ENCODE assay signal across 14 mouse cellular contexts in the genomic region with DNA sequence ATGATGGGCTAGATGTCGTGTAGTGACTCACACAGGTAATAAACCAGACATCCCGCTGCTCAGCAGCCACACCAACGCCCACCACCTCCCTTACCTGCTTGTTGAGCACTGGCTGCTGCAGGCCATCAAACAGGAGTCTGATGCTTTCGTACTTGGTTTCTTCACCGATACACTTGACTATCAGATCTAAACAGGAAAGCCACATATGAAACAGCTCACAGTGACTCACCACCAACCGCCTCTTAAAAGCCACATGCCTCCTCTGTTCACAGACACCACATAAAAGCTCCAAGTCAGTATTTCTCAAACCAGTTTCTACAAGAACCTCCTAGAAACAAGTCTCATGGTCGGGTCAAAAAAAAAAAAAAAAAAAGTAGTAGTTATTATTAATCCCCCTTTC. TPM values are rescaled to one million over a fixed set of nuclear protein-coding genes. Genes with fewer than 3 reads are reported as not detected.
DNase-seq lines count a peak whose midpoint lies in the region.
"Had no signal": no experiment of that assay in that cellular context is flagged by ENCODE, and none has a peak within 500 bp of the region (broad histone marks: within the 10 kb centered on the region; RNA-seq: fewer than 3 reads in every experiment).

No protein-coding gene starts in this region.

- peak; percentile 6 for DNase-seq in lung, postnatal 36 days
- no peak for DNase-seq in lung, adult 18-20 months
- DNase-seq in c-Kit-positive CD71-negative TER-119-negative erythroid progenitor cells, embryonic 14.5 days (ENCODE audit: low read depth), result peak; percentile 52
- peak; percentile 36 to 52 for DNase-seq in thymus, postnatal 36 days
- DNase-seq in adipocyte (ENCODE audit: low spot score), result no peak
- DNase-seq in left cerebral cortex, adult 8-10 months (ENCODE audit: low spot score in 2 of 2), result no peak
- no peak for DNase-seq in neural tube, embryonic 10.5 days (ENCODE audit: extremely low spot score, low spot score)
- DNase-seq: cerebellum, adult 9-10 months; kidney, postnatal 25 days had no signal

- H3K4me3 ChIP-seq in megakaryocyte, embryonic 14.5 days (replicated peaks), result peak overlapping the region; percentile 93
- H3K4me3 ChIP-seq: embryonic facial prominence, embryonic 15.5 days; heart, embryonic 10.5 days; hindbrain, embryonic 15.5 days; neural tube, embryonic 15.5 days had no signal

- H3K27me3 ChIP-seq in megakaryocyte, embryonic 14.5 days (replicated peaks), result no peaks in the 10 kb centered on the region
- H3K27me3 ChIP-seq: embryonic facial prominence, embryonic 15.5 days; hindbrain, embryonic 15.5 days; neural tube, embryonic 15.5 days had no signal

- H3K9me3 ChIP-seq in megakaryocyte, embryonic 14.5 days, result no peaks in the 10 kb centered on the region
- H3K9me3 ChIP-seq: embryonic facial prominence, embryonic 15.5 days; heart, embryonic 10.5 days; hindbrain, embryonic 15.5 days; neural tube, embryonic 15.5 days had no signal

- H3K4me1 ChIP-seq in megakaryocyte, embryonic 14.5 days, result peaks cover 49% of the 10 kb centered on the region
- H3K4me1 ChIP-seq: embryonic facial prominence, embryonic 15.5 days; heart, embryonic 10.5 days; hindbrain, embryonic 15.5 days; neural tube, embryonic 15.5 days had no signal

- peaks cover 63% of the 10 kb centered on the region for H3K36me3 ChIP-seq in megakaryocyte, embryonic 14.5 days (replicated peaks; ENCODE audit: low read length)

RNA-seq across cellular contexts. Expression of a gene that starts 53.1 kb away (rescaled TPM):
- 11.9 and 45.6 TPM in 2 replicates for polyA plus RNA-seq in megakaryocyte, embryonic 14.5 days (2012; ENCODE audit: insufficient read depth, low replicate concordance)
- 1 to 10 TPM; 4.7 to 6.5 (median 5.6) TPM for total RNA-seq in left cerebral cortex, adult 8-10 months (2022)

RNA-seq across cellular contexts. Expression of a gene that starts 58.7 kb away (rescaled TPM):
- 2.3 and 3.0 TPM in 2 replicates for polyA plus RNA-seq in megakaryocyte, embryonic 14.5 days (2012; ENCODE audit: insufficient read depth, low replicate concordance)
- 10 to 100 TPM; 49.4 to 57.4 (median 53.1) TPM for total RNA-seq in left cerebral cortex, adult 8-10 months (2022)

Comparison
In these comparisons a context has a peak if more than half of its experiments do, and no peak if none do; other contexts are left out.
1. DNase-seq: peak in lung, postnatal 36 days (single experiment), c-Kit-positive CD71-negative TER-119-negative erythroid progenitor cells, embryonic 14.5 days (single experiment) and thymus, postnatal 36 days (2 of 2); none in lung, adult 18-20 months (0 of 2), adipocyte (single experiment), left cerebral cortex, adult 8-10 months (0 of 2) and neural tube, embryonic 10.5 days (single experiment).